Mouse (Mus musculus) c-Kit-positive CD71-negative TER-119-negative erythroid progenitor cells, embryonic 14.5 days (primary cell): ENCODE results near the gene Wdr89.
"Not testable (repeated sequence)": the region's sequence is repeated elsewhere in the genome, so short reads cannot be mapped to it uniquely, and the experiment has no call there.

Source experiments
- DNase-seq: peaks from one replicate; pipeline ENCODE4 v3.0.0-alpha.2; 2013; ENCODE audit warnings: low read depth

Wdr89 gene

GRCm38 (mm10) chr12:75669258-75670106 is at the start of gene Wdr89:
Gene Wdr89, minus strand, starts transcription at chr12:75669537.
- DNase-seq = peak; percentile 99

DNA sequence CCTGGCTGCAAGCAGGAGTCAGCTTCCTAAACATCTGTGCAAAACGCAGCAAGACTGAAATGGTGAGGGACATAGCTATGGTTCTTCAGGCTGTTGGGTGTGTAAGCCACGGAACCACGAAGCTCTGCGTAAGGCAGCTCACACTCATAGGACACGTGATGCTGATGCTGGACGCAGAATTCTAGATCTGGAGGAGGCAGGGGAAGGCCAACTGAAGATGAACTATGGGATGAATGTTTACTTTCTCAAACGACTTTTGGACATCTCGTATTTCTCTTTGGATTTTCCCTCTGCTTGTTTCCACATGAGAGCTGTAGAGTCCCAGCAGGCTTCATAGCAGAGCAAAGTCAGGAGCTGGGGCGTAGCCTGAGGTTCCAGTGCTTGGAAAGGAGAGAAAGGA is 44.3 kb upstream of the Wdr89 start:
- no peak for DNase-seq

DNA sequence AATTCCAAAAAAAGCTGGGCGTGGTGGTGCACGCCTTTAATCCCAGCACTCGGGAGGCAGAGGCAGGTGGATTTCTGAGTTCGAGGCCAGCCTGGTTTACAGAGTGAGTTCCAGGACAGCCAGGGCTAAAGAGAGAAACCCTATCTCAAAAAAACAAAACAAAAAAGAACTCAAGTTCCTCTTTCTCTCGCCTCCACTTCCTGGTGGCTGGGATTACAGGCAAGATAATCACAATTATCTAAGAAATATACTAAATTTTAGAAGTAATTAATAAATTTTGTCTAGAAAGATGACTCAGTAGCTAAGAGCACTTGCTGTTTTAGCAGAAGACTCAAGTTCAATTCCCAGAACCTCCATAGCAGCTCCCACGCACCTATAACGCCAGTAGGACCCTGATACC is 43.6 kb upstream of the Wdr89 start:
- not testable (repeated sequence) for DNase-seq

- DNase-seq = no peak
Observed at GRCm38 (mm10) chr12:75710596-75711376, 41.4 kb upstream of the Wdr89 start.

GRCm38 (mm10) chr12:75709506-75709905 is 40.2 kb upstream of the Wdr89 start:
- DNase-seq = no peak

DNA sequence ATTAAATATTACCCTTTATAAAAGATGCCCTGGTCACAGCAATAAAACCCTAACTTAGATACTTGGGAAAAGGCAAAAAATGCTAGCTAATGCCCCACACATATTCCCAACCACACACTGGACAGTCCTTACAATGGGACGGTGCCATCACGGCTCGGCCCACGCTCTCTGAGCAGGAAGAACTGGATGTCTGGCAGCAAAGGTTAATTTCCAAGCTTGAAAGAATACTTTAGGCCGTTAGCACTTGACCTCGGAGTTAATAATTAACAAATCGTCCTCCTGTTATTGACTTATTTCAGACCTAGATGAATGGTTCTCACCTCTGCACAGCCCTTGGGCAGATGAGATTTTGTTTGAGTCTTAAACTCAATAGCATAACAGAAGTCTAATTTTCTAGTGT is 37.3 kb upstream of the Wdr89 start:
- no peak for DNase-seq

DNA sequence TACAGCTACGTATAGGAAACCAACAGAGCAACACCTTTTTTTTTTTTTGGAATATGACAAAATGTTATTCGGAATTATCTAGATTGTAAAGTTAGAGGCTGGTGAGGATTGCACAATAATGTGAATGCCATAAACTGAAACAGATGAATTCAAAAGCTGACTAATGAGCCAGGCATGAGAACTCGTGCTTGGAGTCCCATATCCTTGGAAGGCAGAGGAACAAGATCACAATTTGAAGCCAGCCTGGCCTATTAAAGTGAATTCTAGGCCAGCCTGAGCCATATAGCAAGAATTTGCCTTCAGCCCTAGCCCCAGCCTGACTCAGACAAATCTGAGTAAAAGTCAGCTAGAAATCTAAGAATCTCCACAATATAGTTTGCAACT is 33.4 kb upstream of the Wdr89 start:
- DNase-seq = no peak

GRCm38 (mm10) chr12:75702084-75702738 is 32.9 kb upstream of the Wdr89 start:
- DNase-seq = no peak

- DNase-seq = no peak
Observed at GRCm38 (mm10) chr12:75701173-75702083, 32.1 kb upstream of the Wdr89 start.

DNA sequence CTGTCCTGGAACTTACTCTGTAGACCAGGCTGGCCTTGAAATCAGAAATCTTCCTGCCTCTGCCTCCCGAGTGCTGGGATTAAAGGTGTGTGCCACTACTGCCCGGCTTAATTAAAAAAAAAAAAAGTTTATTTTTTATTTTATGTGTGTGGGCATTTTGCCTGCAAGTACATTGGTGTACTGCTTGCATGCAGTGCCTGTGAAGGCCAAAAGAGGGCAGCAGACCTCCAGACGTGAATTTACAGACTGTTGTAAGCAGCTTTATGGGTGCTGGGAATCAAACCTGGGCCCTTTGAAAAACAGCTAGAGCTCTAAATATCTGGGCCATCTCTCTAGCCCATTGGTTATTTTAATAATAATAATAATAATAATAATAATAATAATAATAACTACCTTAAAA is 29.4 kb upstream of the Wdr89 start:
- DNase-seq = no peak

GRCm38 (mm10) chr12:75695845-75696244 is 26.5 kb upstream of the Wdr89 start:
- not testable (repeated sequence) for DNase-seq

- DNase-seq = no peak
Observed at GRCm38 (mm10) chr12:75689003-75689402, 19.7 kb upstream of the Wdr89 start.

DNA sequence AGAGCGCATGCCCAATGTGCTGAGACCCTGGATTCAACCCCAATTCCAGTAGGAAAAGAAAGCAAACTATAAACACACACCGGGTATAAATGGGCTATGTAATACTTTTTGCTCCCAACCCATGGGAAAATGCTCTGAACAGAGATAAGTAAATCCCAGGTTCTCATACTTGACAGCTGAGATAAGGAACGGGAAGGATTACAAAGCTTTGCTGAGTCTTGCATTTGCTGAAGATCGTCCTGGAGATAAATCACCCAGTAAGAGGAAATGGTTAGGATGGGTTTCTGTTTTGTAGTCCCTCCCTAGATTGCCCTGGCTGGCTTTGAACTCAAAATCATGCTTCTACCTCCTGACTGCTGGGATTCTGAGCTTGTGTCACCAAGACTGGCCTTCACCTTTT is 18.0 kb upstream of the Wdr89 start:
- no peak for DNase-seq

- DNase-seq = not testable (repeated sequence)
Observed at GRCm38 (mm10) chr12:75684026-75684425, 14.7 kb upstream of the Wdr89 start.

- DNase-seq = no peak
Observed at GRCm38 (mm10) chr12:75683598-75683997, 14.3 kb upstream of the Wdr89 start.

GRCm38 (mm10) chr12:75682842-75683241 is 13.5 kb upstream of the Wdr89 start:
- no peak for DNase-seq

- no peak for DNase-seq
Observed at GRCm38 (mm10) chr12:75681101-75681500, 11.8 kb upstream of the Wdr89 start.

GRCm38 (mm10) chr12:75678393-75678792 is 9.1 kb upstream of the Wdr89 start:
- no peak for DNase-seq

DNA sequence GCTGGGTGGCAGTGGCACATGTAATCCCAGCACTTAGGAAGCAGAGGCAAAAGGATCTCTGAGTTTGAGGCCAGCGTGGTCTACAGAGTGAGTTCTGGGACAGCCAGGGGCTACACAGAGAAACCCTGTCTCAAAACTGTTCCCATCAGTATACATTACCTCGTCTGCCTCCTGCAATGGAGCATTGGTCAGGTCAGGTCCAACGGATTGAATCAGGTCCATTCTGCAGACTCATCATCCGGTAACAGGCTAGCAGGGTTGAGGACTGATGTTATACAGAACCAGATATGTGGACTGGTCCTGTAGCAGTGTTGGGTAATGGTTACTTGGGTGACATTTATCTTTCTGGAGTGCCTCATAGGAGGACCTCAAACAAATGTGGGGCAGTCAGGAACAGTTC is 3.3 kb upstream of the Wdr89 start:
- no peak for DNase-seq

GRCm38 (mm10) chr12:75671759-75672315 is 2.5 kb upstream of the Wdr89 start:
- no peak for DNase-seq

GRCm38 (mm10) chr12:75670611-75671010 is 1.3 kb upstream of the Wdr89 start:
- DNase-seq = no peak
